Mouse (Mus musculus): Measurements from ENCODE around the gene Chst8. TPM values are rescaled to one million over a fixed set of nuclear protein-coding genes. Genes with fewer than 3 reads are reported as not detected.

The Chst8 gene
- polyA plus RNA-seq (2012; rRNA removed), result 0.71 and 1.3 TPM in 2 replicates

GRCm38 (mm10) chr7:34812531-34813111 is at the start of gene Chst8:
TSS of gene Chst8 (minus strand) at chr7:34812711.

GRCm38 (mm10) chr7:34656632-34657031 is 155.9 kb downstream of the Chst8 start, which contains the start of gene Kctd15:
TSS of gene Kctd15 (minus strand) at chr7:34656732.

Other genes with a start within 250 kb of the Chst8 start
- gene Kctd15, start 156.0 kb downstream of the Chst8 start, polyA plus RNA-seq (2012; rRNA removed), result 22.6 and 26.4 TPM in 2 replicates
- gene Pepd, start 99.7 kb upstream of the Chst8 start, polyA plus RNA-seq (2012; rRNA removed), result 22.0 and 27.4 TPM in 2 replicates
- 1.00 and 1.4 TPM in 2 replicates for gene Cebpg, start 243.9 kb upstream of the Chst8 start, polyA plus RNA-seq (2012; rRNA removed)

Measured in stomach, adult 2 months (tissue).